Mouse (Mus musculus) kidney, adult 2 months (tissue): ENCODE data around the gene Cers6.

ENCODE experiments used
- CTCF ChIP-seq: fragments of 200-500 bp; conservative IDR thresholded peaks from 2 replicates; pipeline ENCODE4 v1.5.1; 2011; ENCODE audit warnings: low read depth, mild to moderate bottlenecking, control low read depth, low read length, moderate library complexity, mixed read lengths; ENCODE audit not compliant: insufficient read depth, insufficient read length
- POLR2A ChIP-seq: fragments of 200-500 bp; IDR thresholded peaks from one replicate; pipeline ENCODE4 v1.6.1; 2011; ENCODE audit warnings: low read depth, low read length, control low read depth

GRCm38 (mm10) chr2:69035457-69035856, 174.2 kb downstream of the Cers6 start:
- TF ChIP-seq CTCF (no peak), POLR2A (no peak)
